Mouse (Mus musculus) right cerebral cortex, postnatal 25 days (tissue): ENCODE results near the gene Hs3st3b1.

Experiments used
- DNase-seq: peaks from one replicate; pipeline ENCODE4 v3.0.0; 2022

Hs3st3b1 gene

DNA sequence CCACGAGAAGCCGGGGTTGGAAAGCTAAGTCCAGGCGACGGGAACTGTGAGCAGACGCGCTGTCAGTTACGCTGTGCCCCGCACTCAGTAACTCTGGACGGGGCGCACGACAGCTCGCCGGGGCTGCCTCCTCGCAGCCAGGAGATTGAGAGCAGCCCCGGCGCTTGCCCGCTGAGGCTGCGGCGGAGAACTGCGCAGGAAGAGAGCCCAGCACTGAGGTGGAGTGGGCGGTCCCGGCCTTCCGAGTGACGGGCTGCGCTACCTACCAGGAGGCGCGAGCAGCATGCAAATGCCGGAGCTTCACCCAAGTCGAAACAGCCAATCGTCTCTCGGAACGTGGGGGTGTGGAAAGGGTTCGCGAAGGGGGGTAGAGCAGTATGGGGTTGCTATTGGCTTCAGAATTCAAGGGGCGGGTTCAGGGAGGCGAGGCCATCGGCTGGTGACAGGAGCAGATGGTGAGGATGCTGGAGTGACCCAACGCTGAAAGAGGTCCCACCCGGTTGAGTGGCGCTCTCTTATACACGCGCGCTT, at the start of gene Hs3st3b1:
Gene Hs3st3b1 (minus strand): TSS at position 200 of the 531 bp plus-strand sequence.
- DNase-seq: peak; percentile 81

DNA sequence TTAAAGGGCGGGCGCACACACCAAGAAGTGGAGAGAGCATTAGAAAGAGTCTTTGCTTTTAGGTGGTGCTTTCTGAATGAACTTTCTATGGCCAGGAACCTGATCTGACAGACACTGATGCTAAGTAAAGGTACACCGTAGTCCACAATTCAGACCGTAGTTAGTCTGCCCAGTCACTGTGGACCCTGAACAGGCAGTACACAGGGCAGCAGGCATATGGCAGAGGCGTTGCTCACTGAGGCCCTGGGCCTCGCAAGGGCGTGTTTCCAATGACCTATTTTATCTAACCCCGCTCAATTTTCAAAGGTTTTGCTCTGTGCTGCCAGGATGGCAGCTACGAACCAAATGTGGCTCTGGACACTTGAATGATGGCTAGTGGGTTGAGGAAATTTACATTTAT, 49.4 kb upstream of the Hs3st3b1 start:
- no peak for DNase-seq

DNA sequence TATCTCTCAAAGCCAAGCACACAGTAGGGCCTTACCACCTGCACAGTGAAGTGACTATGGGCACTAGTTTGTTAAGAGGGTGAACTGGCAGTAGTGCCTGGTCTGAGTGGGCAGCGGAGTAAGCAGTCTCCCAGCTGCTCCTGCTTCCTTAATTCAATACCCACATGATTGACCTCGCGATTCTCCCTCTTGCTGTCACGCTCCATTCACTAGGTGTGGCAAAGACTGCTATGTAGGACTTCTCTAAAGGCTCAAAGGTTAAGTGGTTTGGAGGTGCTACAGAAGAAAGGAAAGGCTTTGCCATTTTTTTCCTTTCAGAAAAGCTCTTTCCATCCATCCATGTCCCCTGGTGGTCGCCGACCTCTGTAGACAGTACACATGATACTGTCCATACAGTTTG, 48.7 kb upstream of the Hs3st3b1 start:
- no peak for DNase-seq

DNA sequence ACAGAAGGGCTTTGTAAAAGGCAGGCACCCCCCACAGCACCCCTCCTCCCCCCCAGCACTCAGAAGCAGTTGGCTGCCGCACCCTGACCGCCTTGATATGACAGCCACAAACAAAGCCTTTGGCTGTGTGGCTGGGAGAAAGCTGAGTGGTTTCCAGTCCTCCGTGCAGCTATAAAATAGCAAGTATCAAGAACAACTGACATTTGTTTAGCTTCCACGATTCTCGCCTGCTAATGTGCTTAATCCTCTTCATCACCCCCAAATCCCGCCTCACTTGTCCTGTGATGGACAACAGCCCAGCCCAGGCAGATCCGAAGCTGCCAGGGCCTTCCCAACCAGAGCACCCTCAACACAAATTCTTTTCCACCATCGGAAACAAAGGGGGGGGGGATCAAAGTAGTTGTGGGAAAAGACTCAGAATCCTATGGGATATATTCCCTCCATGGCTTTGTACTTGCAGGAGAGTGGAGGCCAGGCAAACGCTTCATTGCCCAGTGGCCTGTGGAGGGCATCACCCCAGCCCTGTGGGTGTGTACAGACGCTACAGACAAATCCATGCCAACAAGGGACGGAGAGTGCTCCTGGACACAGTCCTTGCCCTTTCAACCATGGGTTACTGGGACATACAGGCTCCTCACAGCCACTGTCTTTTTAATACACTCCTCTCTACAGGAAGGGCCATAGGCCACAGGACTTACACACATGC, 47.3 kb upstream of the Hs3st3b1 start:
- no peak for DNase-seq

DNA sequence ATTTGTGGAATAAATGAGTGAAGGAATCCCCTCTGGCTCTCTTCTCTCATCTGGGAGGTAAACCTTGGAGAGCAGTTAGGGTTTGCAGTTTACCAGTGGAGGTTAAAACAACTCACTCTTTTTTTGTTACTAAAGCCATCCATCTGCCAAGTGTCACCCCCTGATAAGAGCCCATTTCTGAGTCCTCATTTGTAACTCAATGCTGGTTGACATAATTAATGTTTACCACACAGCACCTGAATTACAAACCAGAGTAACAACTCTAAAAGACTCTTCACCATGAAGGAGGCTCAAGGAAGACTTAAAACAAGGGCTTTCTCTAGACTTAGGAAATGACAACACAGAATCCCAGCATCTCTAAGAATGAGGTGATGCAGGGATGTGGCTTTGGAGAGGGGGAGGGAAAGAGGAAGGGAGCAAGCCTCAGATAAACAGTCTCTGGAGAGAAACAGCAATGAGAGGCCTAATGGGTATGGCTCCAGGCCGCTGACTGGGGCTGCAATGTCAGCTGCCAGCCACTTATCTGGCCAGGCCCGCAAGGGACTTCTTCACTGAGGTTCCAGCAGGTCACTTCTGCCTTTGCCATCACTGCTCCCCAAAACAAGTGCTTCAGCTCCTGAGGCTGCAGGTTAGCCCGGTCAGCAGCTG, 46.4 kb upstream of the Hs3st3b1 start:
- no peak for DNase-seq

DNA sequence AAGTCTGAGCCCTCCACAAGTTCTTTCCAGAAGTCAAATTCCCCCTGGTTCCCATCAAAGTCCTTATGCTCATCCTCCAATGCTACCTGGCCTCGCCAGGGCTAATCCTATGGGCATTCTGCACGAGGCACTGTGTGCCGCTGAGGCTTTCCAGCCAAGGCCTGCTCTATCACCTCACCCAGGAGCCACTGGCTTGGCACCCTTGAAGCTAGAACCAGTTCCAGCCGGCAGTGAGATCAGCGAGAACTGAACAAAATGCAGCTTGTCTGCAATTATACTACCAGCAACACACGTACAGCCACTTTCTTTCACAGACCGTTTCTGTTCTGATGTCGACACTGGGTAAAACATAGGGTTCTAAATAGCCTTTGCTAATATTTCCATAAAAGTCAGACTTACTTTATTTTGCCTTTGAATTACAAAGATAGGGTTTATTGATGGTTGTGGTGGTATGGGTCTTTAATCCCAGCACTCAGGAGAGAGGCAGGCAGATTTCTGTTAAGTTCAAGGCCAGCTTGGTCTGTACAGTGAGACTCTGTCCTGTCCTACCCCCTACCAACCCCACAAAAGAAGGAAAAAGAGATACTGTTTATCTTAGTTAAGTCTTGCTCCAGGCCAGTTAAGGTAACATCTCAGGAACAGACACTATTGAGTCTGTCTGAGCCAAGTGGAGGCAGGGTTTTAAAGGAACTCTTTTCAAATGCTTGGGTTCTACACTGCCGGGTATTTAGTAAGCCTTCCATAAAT, 45.7 kb upstream of the Hs3st3b1 start:
- no peak for DNase-seq

DNA sequence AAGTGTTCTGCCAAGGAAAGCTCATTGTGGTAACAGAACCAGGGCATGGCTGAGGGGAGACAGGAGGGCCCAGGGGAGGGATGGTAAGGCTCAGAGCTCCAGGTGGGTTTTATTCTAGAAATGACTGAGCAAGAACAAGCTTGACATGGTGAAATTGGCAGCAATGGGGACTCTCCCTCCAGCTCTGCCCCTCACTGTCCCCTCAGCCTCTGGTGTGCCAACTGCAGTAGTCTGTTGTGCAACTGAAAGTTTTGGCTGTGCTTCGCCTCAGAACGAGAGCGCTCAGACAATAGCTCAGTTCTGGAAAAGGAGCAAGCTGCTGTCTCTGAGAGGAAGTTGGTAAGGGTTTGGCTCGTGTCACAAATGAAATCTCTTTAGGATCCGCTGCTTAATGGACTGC, 43.3 kb upstream of the Hs3st3b1 start:
- DNase-seq: no peak

DNA sequence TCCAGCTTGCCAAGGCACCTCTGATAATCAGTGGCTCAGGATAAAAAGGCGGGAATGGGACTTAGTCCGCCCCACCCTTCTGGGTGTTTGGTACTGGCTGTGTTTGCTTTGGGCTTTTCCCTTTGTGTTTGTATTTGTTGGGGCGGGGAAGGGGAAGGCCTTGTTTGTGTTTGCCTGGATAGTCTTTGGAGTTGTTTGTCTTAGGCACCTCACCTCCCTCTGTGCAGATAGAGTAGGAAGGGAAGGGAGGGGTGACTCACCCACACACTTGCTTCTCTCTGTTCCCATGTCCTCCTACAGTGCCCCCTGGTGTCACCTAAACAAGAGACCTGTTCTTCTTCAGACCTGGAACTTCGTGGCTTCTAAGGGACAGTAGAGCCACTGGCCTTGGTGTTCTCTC, 35.1 kb upstream of the Hs3st3b1 start:
- no peak for DNase-seq

DNA sequence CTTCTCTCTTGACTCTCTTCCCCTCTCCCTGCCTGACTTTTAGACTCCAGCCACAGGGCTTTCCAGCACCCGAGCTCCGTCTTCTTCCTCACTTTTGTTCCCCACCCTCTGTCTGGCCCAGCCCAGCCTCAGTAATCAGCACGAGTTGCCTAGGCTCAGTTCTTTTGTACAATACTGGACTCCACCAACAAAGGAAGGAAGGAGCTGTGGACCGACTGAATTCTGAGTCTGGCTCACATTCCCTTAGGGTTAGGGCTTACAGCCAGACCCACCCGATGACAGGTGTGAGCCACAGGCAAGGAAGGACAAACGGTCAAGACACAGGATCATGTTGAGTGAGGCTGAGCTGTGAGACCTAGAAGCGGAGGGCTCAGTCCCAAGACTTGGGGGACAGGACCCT, 34.7 kb upstream of the Hs3st3b1 start:
- DNase-seq: no peak

DNA sequence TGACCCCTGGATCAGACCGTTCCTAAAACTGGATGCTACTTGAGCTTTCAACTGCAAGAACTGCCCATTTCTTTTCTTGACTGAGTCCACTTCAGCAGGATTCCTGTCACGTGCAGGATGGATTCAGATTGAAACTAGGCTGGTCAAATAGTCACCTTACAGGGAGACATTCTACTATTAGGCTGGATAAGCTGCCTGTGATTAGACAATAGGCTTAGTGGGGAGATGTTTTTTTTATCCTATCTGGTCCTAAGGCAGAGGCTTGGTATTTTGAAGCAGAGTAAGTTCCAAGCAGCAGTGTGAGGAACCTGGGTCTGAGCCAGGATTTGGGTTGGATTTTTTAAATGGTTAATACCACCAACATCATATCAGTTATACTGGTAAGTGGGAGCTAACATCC, 31.8 kb upstream of the Hs3st3b1 start:
- DNase-seq: no peak

DNA sequence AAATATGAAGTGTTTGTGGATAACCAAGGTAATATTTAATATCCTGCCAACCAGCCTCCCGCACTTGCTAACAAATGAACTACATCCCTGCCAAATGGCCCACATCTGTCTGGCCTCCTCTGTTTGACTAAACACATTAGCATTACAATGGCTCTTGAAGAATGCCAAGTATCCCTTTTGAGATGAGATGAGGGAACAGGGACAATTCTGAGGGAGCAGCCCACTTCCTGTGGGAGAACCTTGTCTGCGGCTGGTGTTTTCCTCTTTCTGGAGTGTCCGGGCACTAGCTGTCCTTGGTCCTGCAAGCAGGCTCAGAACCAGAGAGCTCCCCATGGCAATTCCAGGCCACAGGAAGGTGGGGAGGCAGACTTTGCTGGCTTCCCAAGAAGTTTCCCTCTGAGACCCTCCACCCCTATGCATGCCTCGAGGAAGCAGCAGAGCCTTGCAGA, 30.7 kb upstream of the Hs3st3b1 start:
- DNase-seq: no peak

DNA sequence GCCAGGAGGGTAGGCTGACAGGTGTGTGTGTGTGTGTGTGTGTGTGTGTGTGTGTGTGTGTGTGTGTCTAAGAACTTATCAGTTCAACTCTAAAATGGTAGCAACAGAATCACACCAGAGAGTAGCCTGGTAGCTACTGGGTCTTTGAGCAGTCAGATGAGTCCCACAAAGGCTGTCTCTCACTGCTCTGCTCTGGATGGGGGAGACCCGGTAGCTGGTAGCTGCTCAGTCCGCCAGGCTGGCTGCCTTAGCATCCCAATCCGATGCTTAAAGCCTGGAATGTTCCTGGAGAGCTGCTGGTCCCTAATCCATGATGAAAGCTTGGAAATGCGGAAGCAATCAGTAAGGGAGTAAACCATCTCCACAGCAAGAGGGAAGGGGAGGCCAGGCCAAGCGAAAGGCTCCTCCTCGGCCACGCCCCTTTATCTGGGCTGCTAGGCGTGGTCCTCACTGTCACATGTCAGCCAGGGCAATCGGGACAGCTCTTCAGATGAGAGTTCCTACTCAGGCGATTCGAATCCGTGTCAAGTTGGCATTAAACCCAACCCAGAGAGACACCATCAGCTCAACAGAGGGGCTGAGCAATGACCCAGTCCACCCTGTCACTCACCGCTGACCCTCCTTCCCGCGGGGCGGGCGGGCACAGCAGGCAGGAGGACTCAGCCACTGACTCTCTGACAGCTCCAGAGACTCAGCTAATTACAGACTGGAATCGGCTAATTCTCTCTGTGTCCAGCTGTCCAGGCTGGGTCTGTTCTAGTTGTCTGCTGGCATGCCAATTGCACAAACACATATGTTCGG, 29.9 kb upstream of the Hs3st3b1 start:
- no peak for DNase-seq

DNA sequence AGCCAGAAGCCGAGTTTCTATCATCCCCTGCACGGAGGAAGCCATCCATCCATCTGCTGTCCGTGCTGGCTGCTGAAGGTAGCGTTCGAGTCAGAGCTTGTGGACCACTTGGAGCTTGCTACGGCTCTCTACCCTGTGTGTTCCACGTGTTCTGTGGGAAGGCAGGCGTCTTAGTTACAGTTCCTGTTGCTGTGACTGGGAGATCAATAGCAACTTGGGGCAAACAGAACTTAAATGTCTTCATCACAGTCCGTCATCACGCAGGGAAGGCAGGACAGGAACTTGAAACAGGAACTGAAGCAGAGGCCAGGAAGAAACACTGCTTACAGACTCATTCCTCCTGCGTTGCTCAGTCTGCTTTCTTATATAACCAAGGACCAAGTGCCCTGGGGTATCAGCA, 26.3 kb upstream of the Hs3st3b1 start:
- no peak for DNase-seq

DNA sequence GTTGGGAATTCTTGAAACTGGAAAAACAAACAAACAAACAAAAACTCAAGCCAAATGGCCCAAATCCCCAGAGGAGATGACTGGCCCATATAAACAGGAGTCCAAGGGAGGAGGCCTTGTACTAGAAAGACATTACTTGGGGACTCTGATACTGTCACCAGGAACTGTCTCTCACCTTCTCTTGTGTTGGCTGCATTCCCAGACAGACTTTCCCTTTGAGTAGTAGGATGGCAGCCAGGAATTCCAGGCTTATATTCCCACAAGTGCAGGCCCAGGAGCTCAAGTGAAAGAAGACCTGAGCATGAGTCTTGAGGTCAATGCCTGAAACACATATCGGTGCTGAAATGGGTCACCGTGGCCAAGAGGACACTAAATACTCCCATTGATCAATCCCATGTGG, 24.9 kb upstream of the Hs3st3b1 start:
- peak; percentile 16 for DNase-seq

DNA sequence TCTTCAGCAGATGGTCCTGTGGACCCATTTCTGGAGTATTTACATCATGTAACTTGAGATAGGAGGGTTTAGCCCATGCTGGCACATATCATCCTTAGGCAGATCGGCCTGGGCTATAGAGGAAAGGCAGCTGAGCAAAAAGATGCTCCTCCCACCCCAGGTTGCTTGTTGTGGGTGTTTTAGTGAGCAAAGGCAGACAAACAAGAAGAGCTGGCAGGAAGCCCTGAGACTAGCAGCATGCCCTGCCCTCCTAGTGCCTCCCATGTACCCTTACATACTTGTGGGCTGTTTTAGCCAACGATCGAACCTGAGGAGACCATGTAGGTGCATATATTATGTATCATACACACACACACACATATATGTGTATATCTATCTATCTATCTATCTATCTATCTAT, 21.9 kb upstream of the Hs3st3b1 start:
- no peak for DNase-seq

DNA sequence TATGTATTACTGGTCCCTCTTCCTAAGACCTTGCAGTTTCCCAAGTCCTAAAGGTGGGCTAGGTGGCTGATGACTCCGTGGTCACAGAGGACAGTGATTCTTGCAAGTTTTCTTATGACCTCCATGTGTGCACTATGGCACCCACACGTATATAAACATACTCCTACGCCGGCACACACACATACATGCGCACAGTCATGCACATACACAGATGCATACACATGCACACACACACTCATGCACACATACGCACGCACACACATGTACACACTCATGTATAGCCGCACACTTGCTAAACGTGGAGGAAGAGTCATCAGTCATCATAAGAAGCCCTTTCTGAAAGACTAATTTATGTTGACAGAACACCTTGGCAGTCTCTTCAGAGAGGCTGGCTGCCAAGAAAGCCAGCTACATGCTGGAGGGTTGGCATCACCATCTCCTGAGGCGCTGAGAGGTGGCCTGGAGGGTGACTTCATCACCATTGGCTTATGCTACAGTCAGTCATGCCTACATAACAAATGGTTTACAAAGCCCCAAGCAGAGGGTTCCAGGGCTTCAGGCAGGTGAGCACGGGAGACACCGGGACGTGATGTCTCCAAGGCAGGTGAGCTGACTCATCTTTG, 21.3 kb upstream of the Hs3st3b1 start:
- DNase-seq: no peak

DNA sequence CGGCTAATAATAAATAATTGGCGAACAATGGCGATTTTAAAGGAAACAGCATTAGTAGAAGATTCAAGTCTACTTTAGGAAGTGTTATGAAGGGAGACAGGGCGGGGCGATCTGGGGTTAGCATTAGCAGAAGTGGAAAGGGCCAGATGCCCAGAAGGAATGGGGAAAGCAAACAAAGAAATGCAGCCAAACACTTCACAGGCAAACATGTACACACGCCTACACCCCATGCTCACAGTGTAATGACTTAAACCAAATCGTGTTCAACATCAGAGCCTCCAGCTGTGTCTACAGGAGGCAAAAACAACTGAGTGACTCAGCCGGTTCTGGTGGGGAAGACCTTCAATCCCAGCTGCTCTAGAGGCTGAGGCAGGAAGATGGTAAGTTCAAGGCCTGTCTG, 20.1 kb upstream of the Hs3st3b1 start:
- DNase-seq: no peak

DNA sequence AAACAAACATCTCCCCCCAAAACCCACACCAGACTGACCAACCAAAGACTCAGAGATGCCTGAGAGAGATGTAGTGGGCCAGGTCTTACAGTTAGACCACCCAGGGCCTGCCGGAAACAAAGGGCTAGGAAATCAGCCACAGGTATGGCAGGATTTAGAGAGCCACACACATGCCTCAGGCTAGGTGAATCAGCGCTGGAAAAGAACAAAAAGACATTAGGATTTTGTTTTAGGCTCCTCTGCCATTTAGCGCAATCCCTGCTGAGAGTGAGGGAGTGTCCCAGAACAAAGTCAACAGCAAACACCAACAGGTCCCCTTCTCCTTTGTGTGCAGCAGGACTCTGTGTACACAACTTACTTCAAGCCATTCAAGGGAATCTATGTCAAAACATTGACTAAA, 14.6 kb upstream of the Hs3st3b1 start:
- DNase-seq: no peak

DNA sequence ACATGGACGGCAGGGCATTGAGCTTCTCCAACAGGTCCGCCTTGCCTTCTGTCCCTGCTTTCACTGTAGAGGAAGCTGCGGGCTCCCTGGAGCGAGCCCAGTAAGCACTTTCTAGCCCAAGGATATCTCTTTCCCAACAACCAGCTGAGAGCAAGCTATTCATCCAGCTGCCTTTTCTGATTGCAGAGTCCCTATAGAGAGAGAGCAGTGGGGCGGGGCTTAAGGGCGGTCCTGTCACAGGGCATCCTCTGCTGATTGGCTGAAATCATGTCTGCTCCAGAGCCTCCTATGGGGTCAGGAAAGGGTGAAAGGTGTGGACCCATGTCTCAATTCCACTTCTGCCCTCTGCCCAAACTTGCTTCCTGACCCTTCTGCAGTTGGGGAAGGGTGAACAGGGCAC, 4.8 kb upstream of the Hs3st3b1 start:
- no peak for DNase-seq

DNA sequence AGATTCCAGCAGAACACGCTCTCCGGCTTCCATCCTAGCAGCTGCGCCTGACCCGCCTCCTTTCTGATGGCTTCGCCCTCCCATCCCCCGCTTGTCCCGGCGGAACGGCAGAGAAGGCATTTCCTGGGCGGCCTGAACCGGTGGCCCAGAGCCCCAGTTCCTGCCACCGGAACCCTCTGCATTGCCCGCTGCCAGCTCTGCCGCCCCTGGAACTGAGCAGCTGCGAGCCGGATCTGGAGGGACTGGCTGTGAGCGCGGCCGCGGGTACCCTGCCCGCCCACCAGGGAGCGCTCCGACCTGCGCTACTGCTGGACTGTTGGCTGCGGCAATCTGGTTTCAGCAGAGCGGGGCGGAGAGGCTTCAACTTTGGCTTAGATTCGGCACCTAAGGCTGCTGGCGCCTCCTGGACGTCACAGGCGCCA, 3.1 kb upstream of the Hs3st3b1 start:
- peak; percentile 73 for DNase-seq

DNA sequence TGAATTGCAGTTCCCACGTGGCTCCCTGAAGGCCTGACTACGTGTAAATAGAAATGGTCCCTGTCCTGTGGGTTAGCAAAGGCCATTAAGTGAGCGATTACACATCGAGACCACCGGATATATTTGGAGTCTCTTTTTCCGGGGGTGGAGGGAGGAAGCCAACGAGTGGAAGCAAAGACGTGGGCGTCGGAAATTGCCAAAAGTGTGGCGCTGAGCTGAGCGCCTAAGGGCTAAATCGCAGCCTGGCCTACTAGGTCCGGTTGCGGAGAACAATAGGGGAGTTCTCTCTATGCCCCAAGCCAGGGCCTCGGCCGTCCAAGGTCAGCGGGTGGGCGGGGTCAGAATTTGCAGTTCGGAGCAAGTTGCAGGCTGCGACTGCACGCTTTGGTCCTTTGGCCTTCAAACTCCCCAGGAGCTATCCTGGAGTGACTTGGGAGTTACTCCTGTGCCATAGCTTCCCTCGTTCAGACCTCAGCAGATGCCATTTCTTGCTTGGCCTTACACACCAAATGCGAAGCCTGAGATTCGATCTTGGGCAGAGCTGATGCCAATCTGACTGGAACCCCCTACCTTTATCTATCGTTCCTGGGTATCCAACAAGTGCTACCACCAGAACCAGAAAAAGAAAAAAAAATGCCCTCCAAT, 2.3 kb upstream of the Hs3st3b1 start:
- no peak for DNase-seq

DNA sequence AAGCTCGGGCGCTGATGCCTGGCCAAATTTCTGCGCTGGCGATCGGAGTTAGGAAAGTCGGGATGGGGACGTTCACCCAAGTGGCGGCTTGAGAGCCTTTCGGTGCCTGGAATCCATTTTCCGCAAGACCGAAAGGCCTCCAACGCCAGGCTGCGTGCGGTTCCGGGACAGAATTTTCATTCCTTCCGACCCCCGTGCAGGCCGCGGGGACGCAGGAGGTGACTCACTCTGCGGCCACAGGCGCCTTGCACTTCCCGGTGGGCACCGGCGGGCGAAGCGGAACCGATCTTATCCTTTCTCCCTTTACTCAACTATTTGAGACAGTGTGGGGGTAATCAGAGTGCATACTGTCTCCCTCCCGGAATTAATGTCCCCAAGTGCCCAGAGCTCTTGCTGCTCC, 1.3 kb upstream of the Hs3st3b1 start:
- DNase-seq: no peak
